Mouse (Mus musculus): ENCODE data around the gene Lamp3. TPM values are rescaled to one million over a fixed set of nuclear protein-coding genes. Genes with fewer than 3 reads are reported as not detected.

The Lamp3 gene
- polyA plus RNA-seq, 1 experiment from 2014 or later: 0.44 TPM

Other genes with a start within 250 kb of the Lamp3 start
- not detected in 2 replicates for gene Olfr166, start 222.7 kb downstream of the Lamp3 start, polyA plus RNA-seq (2015; fragmentation: Nextera tagmentation; extraction: Ambion mirVana)
- gene Olfr167, start 184.1 kb downstream of the Lamp3 start, polyA plus RNA-seq (2015; fragmentation: Nextera tagmentation; extraction: Ambion mirVana): not detected in 2 replicates
- gene Olfr168, start 170.8 kb downstream of the Lamp3 start, polyA plus RNA-seq (2015; fragmentation: Nextera tagmentation; extraction: Ambion mirVana): not detected in 2 replicates
- not detected in 2 replicates for gene Olfr169, start 134.6 kb downstream of the Lamp3 start, polyA plus RNA-seq (2015; fragmentation: Nextera tagmentation; extraction: Ambion mirVana)
- gene Olfr170, start 94.5 kb downstream of the Lamp3 start, polyA plus RNA-seq (2015; fragmentation: Nextera tagmentation; extraction: Ambion mirVana): not detected in 2 replicates
- not detected in 2 replicates for gene Olfr171, start 76.5 kb downstream of the Lamp3 start, polyA plus RNA-seq (2015; fragmentation: Nextera tagmentation; extraction: Ambion mirVana)
- 6.9 and 8.0 TPM in 2 replicates for gene B3gnt5, start 53.8 kb upstream of the Lamp3 start, polyA plus RNA-seq (2015; fragmentation: Nextera tagmentation; extraction: Ambion mirVana)